Mouse (Mus musculus): ENCODE results near the gene Tpm4.

GRCm38 (mm10) chr8:72106740-72107139 lies 28.0 kb upstream of the Tpm4 start, which contains the start of gene Olfr374:
- TF ChIP-seq CTCF (IDR thresholded peaks at IDR 0.05) (no peak), EP300 (IDR thresholded peaks at IDR 0.05; ENCODE audit: insufficient read depth, low read depth, low read length) (no peak)

Data from heart, adult 2 months (tissue).